Mouse (Mus musculus): ENCODE measurements at regions not wholly inside any gene's neighbourhood (a gene's known extent, or its start where the extent isn't known, plus 50 kb on each side); places are given as distances from the start of the nearest gene placed in this dataset.

DNA sequence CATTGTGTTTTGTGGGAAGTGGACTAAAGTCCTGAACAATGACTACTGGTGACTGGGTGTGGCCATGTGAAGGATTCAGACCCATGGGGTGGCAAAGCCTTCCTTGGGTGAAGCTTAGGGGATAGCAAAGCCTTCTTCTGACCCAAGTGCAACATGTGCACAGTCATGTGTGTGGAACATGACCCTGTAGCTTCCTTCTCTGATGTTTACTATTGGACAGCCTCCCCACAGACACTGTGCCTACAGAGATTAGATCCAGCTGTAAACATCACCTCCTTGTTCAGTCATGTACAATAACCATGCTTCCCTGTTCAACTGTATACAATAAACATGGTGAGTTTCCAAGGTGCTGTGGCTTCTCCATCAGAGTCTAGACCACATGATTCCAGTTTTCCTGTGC is 132.4 kb upstream of the Ahr start:
- H3K27me3 ChIP-seq (ENCODE audit: control insufficient read depth, insufficient read depth, insufficient read length): no peaks in the 10 kb centered on the region
- TF ChIP-seq TCF3 (IDR thresholded peaks at IDR 0.05; ENCODE audit: insufficient read length, low read depth) (no peak), SRF (IDR thresholded peaks at IDR 0.05; ENCODE audit: control insufficient read depth, insufficient read length, low read depth) (no peak), POLR2A (IDR thresholded peaks at IDR 0.05; ENCODE audit: insufficient read length, low read depth) (no peak), POLR2AphosphoS2 (IDR thresholded peaks at IDR 0.05; ENCODE audit: insufficient read length, low read depth) (no peak), REST (IDR thresholded peaks at IDR 0.05; ENCODE audit: insufficient read depth, insufficient read length) (no peak), USF1 (IDR thresholded peaks at IDR 0.05; ENCODE audit: low read depth) (no peak), MYOD1 (IDR thresholded peaks at IDR 0.05; ENCODE audit: control insufficient read depth in 1 of 3, insufficient read length in 2 of 3, low read depth in 2 of 3) (no peak)
- H3K4me3 ChIP-seq: no peak overlapping the region
- no peak overlapping the region for H3ac ChIP-seq (ENCODE audit: control insufficient read depth, insufficient read length)
- H3K4me2 ChIP-seq (ENCODE audit: low read depth): no peak overlapping the region
- no peaks in the 10 kb centered on the region for H3K36me3 ChIP-seq (ENCODE audit: control insufficient read depth, insufficient read depth)
- no peaks in the 10 kb centered on the region for H3K79me2 ChIP-seq (ENCODE audit: control insufficient read depth, insufficient read depth)

DNA sequence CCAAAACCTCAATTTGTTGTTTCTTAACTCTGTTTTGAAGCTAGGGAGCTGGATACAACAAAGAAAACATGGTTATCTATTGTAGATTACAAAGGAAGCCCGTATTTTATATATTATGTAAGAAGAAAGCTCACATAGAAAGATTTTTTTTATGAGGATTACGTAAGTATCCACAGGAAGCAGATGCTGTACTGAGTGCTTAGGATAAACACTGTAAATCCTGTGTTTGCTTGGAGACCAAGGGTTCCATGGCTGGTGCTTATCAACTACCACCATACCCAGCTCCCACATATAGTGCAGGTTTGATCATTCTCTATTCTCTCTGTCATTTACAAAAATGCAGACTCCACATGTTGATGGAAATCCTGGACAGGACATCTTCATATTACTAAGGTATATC is 131.2 kb upstream of the Ahr start:
- no peaks in the 10 kb centered on the region for H3K36me3 ChIP-seq (ENCODE audit: control insufficient read depth, insufficient read depth)
- H3K27me3 ChIP-seq (ENCODE audit: control insufficient read depth, insufficient read depth, insufficient read length): no peaks in the 10 kb centered on the region
- H3K4me2 ChIP-seq (ENCODE audit: low read depth): no peak overlapping the region
- no peaks in the 10 kb centered on the region for H3K79me2 ChIP-seq (ENCODE audit: control insufficient read depth, insufficient read depth)
- H3K4me3 ChIP-seq: no peak overlapping the region
- TF ChIP-seq SRF (IDR thresholded peaks at IDR 0.05; ENCODE audit: control insufficient read depth, insufficient read length, low read depth) (no peak), POLR2A (IDR thresholded peaks at IDR 0.05; ENCODE audit: insufficient read length, low read depth) (no peak), CEBPB (IDR thresholded peaks at IDR 0.05; ENCODE audit: insufficient read depth, poor library complexity, severe bottlenecking) (no peak), USF1 (IDR thresholded peaks at IDR 0.05; ENCODE audit: low read depth) (no peak), TCF3 (IDR thresholded peaks at IDR 0.05; ENCODE audit: insufficient read length, low read depth) (no peak), POLR2AphosphoS2 (IDR thresholded peaks at IDR 0.05; ENCODE audit: insufficient read length, low read depth) (no peak), MAX (IDR thresholded peaks at IDR 0.05; ENCODE audit: low read depth) (no peak), MYOD1 (IDR thresholded peaks at IDR 0.05; ENCODE audit: control insufficient read depth in 1 of 3, insufficient read length in 2 of 3, low read depth in 2 of 3) (no peak), MYOG (IDR thresholded peaks at IDR 0.05; ENCODE audit: control insufficient read depth in 1 of 3, insufficient read depth in 1 of 3, insufficient read length in 2 of 3, low read depth in 2 of 3) (no peak), TCF12 (IDR thresholded peaks at IDR 0.05; ENCODE audit: insufficient read depth, poor library complexity, severe bottlenecking) (no peak), REST (IDR thresholded peaks at IDR 0.05; ENCODE audit: insufficient read depth, insufficient read length) (no peak), E2F4 (IDR thresholded peaks at IDR 0.05; ENCODE audit: insufficient read depth) (no peak)
- no peak overlapping the region for H3ac ChIP-seq (ENCODE audit: control insufficient read depth, insufficient read length)

DNA sequence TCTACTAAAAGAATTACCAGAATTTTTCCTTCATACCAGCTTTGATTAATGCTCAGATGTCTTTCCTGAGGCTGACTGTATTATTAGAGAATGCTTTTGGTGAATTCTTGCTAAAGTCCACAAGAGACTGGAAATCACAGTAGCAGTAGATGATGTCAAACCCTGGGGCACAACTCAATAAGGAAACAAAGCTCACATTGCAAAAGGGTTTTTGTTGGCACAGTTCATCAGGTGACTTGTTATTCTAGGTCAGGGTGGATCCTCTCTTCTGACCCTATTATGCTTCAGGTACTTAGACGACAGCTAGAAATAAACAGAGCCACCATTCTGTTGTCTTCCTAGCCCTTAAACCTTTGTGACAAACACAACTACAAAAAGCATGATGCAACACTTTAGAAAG is 128.2 kb upstream of the Ahr start:
- Histone ChIP-seq H3K4me2 (ENCODE audit: low read depth) (no peak overlapping the region), H3ac (ENCODE audit: control insufficient read depth, insufficient read length) (no peak overlapping the region), H3K79me2 (ENCODE audit: control insufficient read depth, insufficient read depth) (no peaks in the 10 kb centered on the region), H3K27me3 (ENCODE audit: control insufficient read depth, insufficient read depth, insufficient read length) (no peaks in the 10 kb centered on the region), H3K36me3 (ENCODE audit: control insufficient read depth, insufficient read depth) (no peaks in the 10 kb centered on the region), H3K4me3 (no peak overlapping the region)
- TF ChIP-seq POLR2A (IDR thresholded peaks at IDR 0.05; ENCODE audit: insufficient read length, low read depth) (no peak), CEBPB (IDR thresholded peaks at IDR 0.05; ENCODE audit: insufficient read depth, poor library complexity, severe bottlenecking) (no peak), SRF (IDR thresholded peaks at IDR 0.05; ENCODE audit: control insufficient read depth, insufficient read length, low read depth) (no peak)

DNA sequence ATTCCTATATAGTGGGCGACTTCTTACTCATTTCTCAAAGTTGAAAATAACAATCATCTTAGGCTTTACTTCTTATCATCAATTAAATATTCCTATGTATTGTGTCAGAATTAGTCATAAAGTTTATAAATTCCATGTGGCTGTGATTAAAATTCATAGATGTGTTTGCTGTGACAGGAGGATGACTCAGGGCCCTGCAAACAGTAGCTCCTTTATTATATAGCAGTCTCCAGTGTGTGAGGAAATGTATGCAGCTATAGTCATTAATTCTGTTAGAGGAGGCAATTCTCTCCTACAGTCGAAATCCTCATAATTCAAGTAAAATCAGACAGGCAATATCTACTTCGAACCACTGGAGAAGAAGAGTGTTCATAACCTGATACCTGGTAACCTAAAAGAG is 121.7 kb upstream of the Ahr start:
- Histone ChIP-seq H3K79me2 (ENCODE audit: control insufficient read depth, insufficient read depth) (no peaks in the 10 kb centered on the region), H3K36me3 (ENCODE audit: control insufficient read depth, insufficient read depth) (no peaks in the 10 kb centered on the region), H3K4me2 (ENCODE audit: low read depth) (no peak overlapping the region), H3K4me3 (no peak overlapping the region), H3K27me3 (ENCODE audit: control insufficient read depth, insufficient read depth, insufficient read length) (no peaks in the 10 kb centered on the region), H3ac (ENCODE audit: control insufficient read depth, insufficient read length) (no peak overlapping the region)
- TF ChIP-seq USF1 (IDR thresholded peaks at IDR 0.05; ENCODE audit: low read depth) (no peak), SRF (IDR thresholded peaks at IDR 0.05; ENCODE audit: control insufficient read depth, insufficient read length, low read depth) (no peak), POLR2A (IDR thresholded peaks at IDR 0.05; ENCODE audit: insufficient read length, low read depth) (no peak), E2F4 (IDR thresholded peaks at IDR 0.05; ENCODE audit: insufficient read depth) (no peak), CEBPB (IDR thresholded peaks at IDR 0.05; ENCODE audit: insufficient read depth, poor library complexity, severe bottlenecking) (no peak), MAX (IDR thresholded peaks at IDR 0.05; ENCODE audit: low read depth) (no peak), TCF3 (IDR thresholded peaks at IDR 0.05; ENCODE audit: insufficient read length, low read depth) (no peak), MYOD1 (IDR thresholded peaks at IDR 0.05; ENCODE audit: control insufficient read depth in 1 of 3, insufficient read length in 2 of 3, low read depth in 2 of 3) (no peak), MYOG (IDR thresholded peaks at IDR 0.05; ENCODE audit: control insufficient read depth in 1 of 3, insufficient read depth in 1 of 3, insufficient read length in 2 of 3, low read depth in 2 of 3) (no peak)

DNA sequence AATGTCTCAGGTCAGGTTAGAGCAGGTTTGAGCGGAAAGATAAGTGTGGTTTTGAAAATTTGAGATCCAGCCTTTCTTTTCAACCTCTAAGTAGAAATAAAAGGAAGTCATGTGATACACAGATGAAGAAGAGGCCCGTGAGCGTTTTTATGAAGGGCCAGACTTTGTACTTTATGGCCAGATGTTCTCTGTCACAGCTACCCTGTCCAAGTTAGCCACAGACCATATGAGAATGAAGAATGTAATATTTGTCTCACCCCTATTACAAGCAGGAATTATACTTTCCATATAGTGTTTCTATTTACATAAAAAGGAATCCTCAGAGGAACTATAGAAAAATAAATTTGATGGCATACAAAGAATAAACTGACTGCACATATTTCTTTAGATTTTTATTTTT is 114.9 kb upstream of the Ahr start:
- TF ChIP-seq USF1 (IDR thresholded peaks at IDR 0.05; ENCODE audit: low read depth): no peak

DNA sequence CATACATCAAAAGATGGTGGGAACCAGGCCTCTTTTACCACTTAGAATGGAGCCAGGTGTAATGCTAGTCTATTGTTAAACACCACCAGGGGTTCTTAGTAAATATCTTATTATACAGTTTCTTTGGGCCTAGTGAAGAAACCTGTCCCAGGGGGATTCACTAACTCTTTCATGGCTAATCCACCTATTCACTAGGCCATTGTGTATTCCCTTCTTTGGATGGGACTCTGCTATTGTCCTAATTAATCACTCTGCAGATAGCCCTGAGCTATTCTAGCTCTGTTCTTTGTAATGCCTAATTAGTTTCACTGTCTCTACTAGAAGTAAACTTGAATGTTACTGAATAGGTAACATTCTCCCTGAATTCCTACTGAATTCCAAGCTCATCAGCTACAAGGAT is 107.6 kb upstream of the Ahr start:
- no peak for TF ChIP-seq TCF3 (IDR thresholded peaks at IDR 0.05; ENCODE audit: insufficient read length, low read depth)
- no peak for TF ChIP-seq E2F4 (IDR thresholded peaks at IDR 0.05; ENCODE audit: insufficient read depth)
- no peak for TF ChIP-seq POLR2AphosphoS2 (IDR thresholded peaks at IDR 0.05; ENCODE audit: insufficient read length, low read depth)
- TF ChIP-seq SRF (IDR thresholded peaks at IDR 0.05; ENCODE audit: control insufficient read depth, insufficient read length, low read depth): no peak
- no peak for TF ChIP-seq CEBPB (IDR thresholded peaks at IDR 0.05; ENCODE audit: insufficient read depth, poor library complexity, severe bottlenecking)
- no peak for TF ChIP-seq USF1 (IDR thresholded peaks at IDR 0.05; ENCODE audit: low read depth)
- TF ChIP-seq MYOD1 (IDR thresholded peaks at IDR 0.05; ENCODE audit: control insufficient read depth in 1 of 3, insufficient read length in 2 of 3, low read depth in 2 of 3): no peak
- no peak for TF ChIP-seq MYOG (IDR thresholded peaks at IDR 0.05; ENCODE audit: control insufficient read depth in 1 of 3, insufficient read depth in 1 of 3, insufficient read length in 2 of 3, low read depth in 2 of 3)
- TF ChIP-seq MAX (IDR thresholded peaks at IDR 0.05; ENCODE audit: low read depth): no peak
- TF ChIP-seq REST (IDR thresholded peaks at IDR 0.05; ENCODE audit: insufficient read depth, insufficient read length): no peak
- no peak for TF ChIP-seq TCF12 (IDR thresholded peaks at IDR 0.05; ENCODE audit: insufficient read depth, poor library complexity, severe bottlenecking)
- no peak for TF ChIP-seq POLR2A (IDR thresholded peaks at IDR 0.05; ENCODE audit: insufficient read length, low read depth)
- H3ac ChIP-seq (ENCODE audit: control insufficient read depth, insufficient read length): no peak overlapping the region
- no peak overlapping the region for H3K4me3 ChIP-seq
- H3K4me2 ChIP-seq (ENCODE audit: low read depth): no peak overlapping the region
- no peaks in the 10 kb centered on the region for H3K79me2 ChIP-seq (ENCODE audit: control insufficient read depth, insufficient read depth)
- no peaks in the 10 kb centered on the region for H3K36me3 ChIP-seq (ENCODE audit: control insufficient read depth, insufficient read depth)
- H3K27me3 ChIP-seq (ENCODE audit: control insufficient read depth, insufficient read depth, insufficient read length): no peaks in the 10 kb centered on the region

More for the DNA sequence above, 114.9 kb upstream of the Ahr start:
- no peak overlapping the region for H3K4me3 ChIP-seq
- no peak overlapping the region for H3ac ChIP-seq (ENCODE audit: control insufficient read depth, insufficient read length)
- no peaks in the 10 kb centered on the region for H3K79me2 ChIP-seq (ENCODE audit: control insufficient read depth, insufficient read depth)
- H3K27me3 ChIP-seq (ENCODE audit: control insufficient read depth, insufficient read depth, insufficient read length): no peaks in the 10 kb centered on the region
- no peaks in the 10 kb centered on the region for H3K36me3 ChIP-seq (ENCODE audit: control insufficient read depth, insufficient read depth)
- H3K4me2 ChIP-seq (ENCODE audit: low read depth): no peak overlapping the region

Measured in myocyte (in vitro differentiated cells).